Mouse (Mus musculus): ENCODE measurements at regions not wholly inside any gene's neighbourhood (a gene's known extent, or its start where the extent isn't known, plus 50 kb on each side); places are given as distances from the start of the nearest gene placed in this dataset.

- Histone ChIP-seq H3K4me2 (no peak overlapping the region), H3K9ac (ENCODE audit: low read depth, low read length) (no peak overlapping the region), H3K4me1 (ENCODE audit: control insufficient read depth, insufficient read depth, low read length) (no peaks in the 10 kb centered on the region), H3K27ac (ENCODE audit: low read depth, low read length) (no peak overlapping the region), H3K27me3 (ENCODE audit: control insufficient read depth, insufficient read depth, low read length) (no peaks in the 10 kb centered on the region), H3K9me3 (replicated peaks; ENCODE audit: control insufficient read depth, low read length) (no peaks in the 10 kb centered on the region), H3K36me3 (ENCODE audit: control insufficient read depth, insufficient read depth, low read length) (no peaks in the 10 kb centered on the region), H3K4me3 (ENCODE audit: low read depth, low read length) (no peak overlapping the region)
- no peak for ATAC-seq (replicated peaks; ENCODE audit: insufficient number of reproducible peaks, low FRiP score, low TSS enrichment)
- WGBS (ENCODE audit: insufficient replicate concordance), result 49% methylated on average over 11 of the region's 11 CpGs
Observed at GRCm38 (mm10) chr9:79439233-79439960, 279.2 kb downstream of the Col12a1 start.

- no peaks in the 10 kb centered on the region for H3K4me1 ChIP-seq (ENCODE audit: control insufficient read depth, insufficient read depth, low read length)
- H3K4me3 ChIP-seq (ENCODE audit: low read depth, low read length), result no peak overlapping the region
- no peak for ATAC-seq (replicated peaks; ENCODE audit: insufficient number of reproducible peaks, low FRiP score, low TSS enrichment)
- H3K9ac ChIP-seq (ENCODE audit: low read depth, low read length), result no peak overlapping the region
- 68% methylated on average over 3 of the region's 3 CpGs for WGBS (ENCODE audit: insufficient replicate concordance)
- H3K27ac ChIP-seq (ENCODE audit: low read depth, low read length), result no peak overlapping the region
- no peaks in the 10 kb centered on the region for H3K9me3 ChIP-seq (replicated peaks; ENCODE audit: control insufficient read depth, low read length)
- no peaks in the 10 kb centered on the region for H3K36me3 ChIP-seq (ENCODE audit: control insufficient read depth, insufficient read depth, low read length)
- H3K4me2 ChIP-seq, result no peak overlapping the region
- no peaks in the 10 kb centered on the region for H3K27me3 ChIP-seq (ENCODE audit: control insufficient read depth, insufficient read depth, low read length)
Observed at GRCm38 (mm10) chr9:79455226-79455625, 263.4 kb downstream of the Col12a1 start.

GRCm38 (mm10) chr9:79479118-79479517, 239.5 kb downstream of the Col12a1 start:
- Histone ChIP-seq H3K4me1 (ENCODE audit: control insufficient read depth, insufficient read depth, low read length) (no peaks in the 10 kb centered on the region), H3K9ac (ENCODE audit: low read depth, low read length) (no peak overlapping the region), H3K27ac (ENCODE audit: low read depth, low read length) (no peak overlapping the region), H3K36me3 (ENCODE audit: control insufficient read depth, insufficient read depth, low read length) (no peaks in the 10 kb centered on the region), H3K4me3 (ENCODE audit: low read depth, low read length) (no peak overlapping the region), H3K4me2 (no peak overlapping the region), H3K27me3 (ENCODE audit: control insufficient read depth, insufficient read depth, low read length) (no peaks in the 10 kb centered on the region), H3K9me3 (replicated peaks; ENCODE audit: control insufficient read depth, low read length) (no peaks in the 10 kb centered on the region)
- 17% methylated on average over 1 of the region's 1 CpGs for WGBS (ENCODE audit: insufficient replicate concordance)
- no peak for ATAC-seq (replicated peaks; ENCODE audit: insufficient number of reproducible peaks, low FRiP score, low TSS enrichment)

GRCm38 (mm10) chr9:79500253-79500652, 218.4 kb downstream of the Col12a1 start:
- H3K27me3 ChIP-seq (ENCODE audit: control insufficient read depth, insufficient read depth, low read length), result no peaks in the 10 kb centered on the region
- no peak for ATAC-seq (replicated peaks; ENCODE audit: insufficient number of reproducible peaks, low FRiP score, low TSS enrichment)
- no peak overlapping the region for H3K4me3 ChIP-seq (ENCODE audit: low read depth, low read length)
- H3K36me3 ChIP-seq (ENCODE audit: control insufficient read depth, insufficient read depth, low read length), result no peaks in the 10 kb centered on the region
- H3K4me1 ChIP-seq (ENCODE audit: control insufficient read depth, insufficient read depth, low read length), result no peaks in the 10 kb centered on the region
- WGBS (ENCODE audit: insufficient replicate concordance), result 71% methylated on average over 2 of the region's 2 CpGs
- H3K4me2 ChIP-seq, result no peak overlapping the region
- H3K27ac ChIP-seq (ENCODE audit: low read depth, low read length), result no peak overlapping the region
- H3K9me3 ChIP-seq (replicated peaks; ENCODE audit: control insufficient read depth, low read length), result no peaks in the 10 kb centered on the region; the same call in 1 of the 2 replicates
- no peak overlapping the region for H3K9ac ChIP-seq (ENCODE audit: low read depth, low read length)

GRCm38 (mm10) chr9:79502034-79502433, 216.6 kb downstream of the Col12a1 start:
- no peak for ATAC-seq (replicated peaks; ENCODE audit: insufficient number of reproducible peaks, low FRiP score, low TSS enrichment)
- Histone ChIP-seq H3K9me3 (replicated peaks; ENCODE audit: control insufficient read depth, low read length) (no peaks in the 10 kb centered on the region; the same call in 1 of the 2 replicates), H3K4me1 (ENCODE audit: control insufficient read depth, insufficient read depth, low read length) (no peaks in the 10 kb centered on the region), H3K4me3 (ENCODE audit: low read depth, low read length) (no peak overlapping the region), H3K36me3 (ENCODE audit: control insufficient read depth, insufficient read depth, low read length) (no peaks in the 10 kb centered on the region), H3K9ac (ENCODE audit: low read depth, low read length) (no peak overlapping the region), H3K27ac (ENCODE audit: low read depth, low read length) (no peak overlapping the region), H3K4me2 (no peak overlapping the region), H3K27me3 (ENCODE audit: control insufficient read depth, insufficient read depth, low read length) (no peaks in the 10 kb centered on the region)

- no peak overlapping the region for H3K4me2 ChIP-seq
- no peaks in the 10 kb centered on the region for H3K9me3 ChIP-seq (replicated peaks; ENCODE audit: control insufficient read depth, low read length)
- H3K4me3 ChIP-seq (ENCODE audit: low read depth, low read length), result no peak overlapping the region
- no peaks in the 10 kb centered on the region for H3K36me3 ChIP-seq (ENCODE audit: control insufficient read depth, insufficient read depth, low read length)
- no peak overlapping the region for H3K27ac ChIP-seq (ENCODE audit: low read depth, low read length)
- ATAC-seq (replicated peaks; ENCODE audit: insufficient number of reproducible peaks, low FRiP score, low TSS enrichment), result no peak
- H3K9ac ChIP-seq (ENCODE audit: low read depth, low read length), result no peak overlapping the region
- H3K4me1 ChIP-seq (ENCODE audit: control insufficient read depth, insufficient read depth, low read length), result peaks cover 5% of the 10 kb centered on the region; the same call in 1 of the 2 replicates
- WGBS (ENCODE audit: insufficient replicate concordance), result 78% methylated on average over 7 of the region's 7 CpGs
- no peaks in the 10 kb centered on the region for H3K27me3 ChIP-seq (ENCODE audit: control insufficient read depth, insufficient read depth, low read length)
Observed at GRCm38 (mm10) chr9:79516384-79516783, 202.2 kb downstream of the Col12a1 start.

GRCm38 (mm10) chr9:79517461-79517860, 201.2 kb downstream of the Col12a1 start:
- no peak overlapping the region for H3K27ac ChIP-seq (ENCODE audit: low read depth, low read length)
- ATAC-seq (replicated peaks; ENCODE audit: insufficient number of reproducible peaks, low FRiP score, low TSS enrichment), result no peak
- H3K36me3 ChIP-seq (ENCODE audit: control insufficient read depth, insufficient read depth, low read length), result no peaks in the 10 kb centered on the region
- no peak overlapping the region for H3K4me3 ChIP-seq (ENCODE audit: low read depth, low read length)
- WGBS (ENCODE audit: insufficient replicate concordance), result 79% methylated on average over 5 of the region's 5 CpGs
- H3K4me2 ChIP-seq, result no peak overlapping the region
- H3K9ac ChIP-seq (ENCODE audit: low read depth, low read length), result no peak overlapping the region
- H3K27me3 ChIP-seq (ENCODE audit: control insufficient read depth, insufficient read depth, low read length), result no peaks in the 10 kb centered on the region
- no peaks in the 10 kb centered on the region for H3K9me3 ChIP-seq (replicated peaks; ENCODE audit: control insufficient read depth, low read length)
- peaks cover 5% of the 10 kb centered on the region; the same call in 1 of the 2 replicates for H3K4me1 ChIP-seq (ENCODE audit: control insufficient read depth, insufficient read depth, low read length)

GRCm38 (mm10) chr9:79518640-79519039, 200.0 kb downstream of the Col12a1 start:
- peak overlapping the region; percentile 70 for H3K27ac ChIP-seq (ENCODE audit: low read depth, low read length)
- H3K9me3 ChIP-seq (replicated peaks; ENCODE audit: control insufficient read depth, low read length), result no peaks in the 10 kb centered on the region
- peak; percentile 63; the same call in 1 of the 2 replicates for ATAC-seq (replicated peaks; ENCODE audit: insufficient number of reproducible peaks, low FRiP score, low TSS enrichment)
- H3K4me1 ChIP-seq (ENCODE audit: control insufficient read depth, insufficient read depth, low read length), result peaks cover 5% of the 10 kb centered on the region; the same call in 1 of the 2 replicates
- H3K4me3 ChIP-seq (ENCODE audit: low read depth, low read length), result no peak overlapping the region
- H3K9ac ChIP-seq (ENCODE audit: low read depth, low read length), result no peak overlapping the region
- no peaks in the 10 kb centered on the region for H3K27me3 ChIP-seq (ENCODE audit: control insufficient read depth, insufficient read depth, low read length)
- H3K4me2 ChIP-seq, result no peak overlapping the region
- 48% methylated on average over 1 of the region's 1 CpGs for WGBS (ENCODE audit: insufficient replicate concordance)
- H3K36me3 ChIP-seq (ENCODE audit: control insufficient read depth, insufficient read depth, low read length), result no peaks in the 10 kb centered on the region

GRCm38 (mm10) chr9:79520498-79520897, 198.1 kb downstream of the Col12a1 start:
- Histone ChIP-seq H3K27ac (ENCODE audit: low read depth, low read length) (no peak overlapping the region), H3K27me3 (ENCODE audit: control insufficient read depth, insufficient read depth, low read length) (no peaks in the 10 kb centered on the region), H3K36me3 (ENCODE audit: control insufficient read depth, insufficient read depth, low read length) (no peaks in the 10 kb centered on the region), H3K9ac (ENCODE audit: low read depth, low read length) (no peak overlapping the region), H3K4me1 (ENCODE audit: control insufficient read depth, insufficient read depth, low read length) (peaks cover 5% of the 10 kb centered on the region; the same call in 1 of the 2 replicates), H3K4me3 (ENCODE audit: low read depth, low read length) (no peak overlapping the region), H3K9me3 (replicated peaks; ENCODE audit: control insufficient read depth, low read length) (no peaks in the 10 kb centered on the region), H3K4me2 (no peak overlapping the region)
- ATAC-seq (replicated peaks; ENCODE audit: insufficient number of reproducible peaks, low FRiP score, low TSS enrichment), result no peak
- WGBS (ENCODE audit: insufficient replicate concordance), result 87% methylated on average over 2 of the region's 2 CpGs

Measured in heart, embryonic 11.5 days (tissue).